Mouse (Mus musculus): Measurements from ENCODE around the gene Mgat4b. TPM values are rescaled to one million over a fixed set of nuclear protein-coding genes. Genes with fewer than 3 reads are reported as not detected.
A peak's percentile ranks its signal among the peaks of the same experiment; 100 is the strongest.

Gene Mgat4b
- polyA plus RNA-seq, 1 experiment: not detected

GRCm38 (mm10) chr11:50217811-50218210 is 7.1 kb downstream of the Mgat4b start:
- WGBS: 65% methylated on average over 4 of the region's 4 CpGs

GRCm38 (mm10) chr11:50219833-50220232 is 9.1 kb downstream of the Mgat4b start:
- no peak overlapping the region for H3K27ac ChIP-seq (ENCODE audit: insufficient read depth, low read depth, low read length)

More at GRCm38 (mm10) chr11:50217811-50218210, 7.1 kb downstream of the Mgat4b start:
- TF ChIP-seq CTCF (IDR thresholded peaks at IDR 0.05; ENCODE audit: insufficient read depth, low read depth, low read length) (no peak), POLR2A (IDR thresholded peaks at IDR 0.05; ENCODE audit: insufficient read depth, low read depth, low read length) (no peak)
- Histone ChIP-seq H3K4me3 (ENCODE audit: insufficient read depth, low read depth, low read length) (no peak overlapping the region), H3K4me1 (ENCODE audit: control insufficient read depth, insufficient read depth, low read length) (peaks cover 14% of the 10 kb centered on the region), H3K27ac (ENCODE audit: insufficient read depth, low read depth, low read length) (no peak overlapping the region)

GRCm38 (mm10) chr11:50222559-50223276 is 12.0 kb downstream of the Mgat4b start:
- Histone ChIP-seq H3K27ac (ENCODE audit: insufficient read depth, low read depth, low read length) (no peak overlapping the region), H3K4me1 (ENCODE audit: control insufficient read depth, insufficient read depth, low read length) (peaks cover 21% of the 10 kb centered on the region), H3K4me3 (ENCODE audit: insufficient read depth, low read depth, low read length) (no peak overlapping the region)
- 62% methylated on average over 7 of the region's 7 CpGs for WGBS
- TF ChIP-seq CTCF (IDR thresholded peaks at IDR 0.05; ENCODE audit: insufficient read depth, low read depth, low read length): no peak
- TF ChIP-seq POLR2A (IDR thresholded peaks at IDR 0.05; ENCODE audit: insufficient read depth, low read depth, low read length): no peak

More at GRCm38 (mm10) chr11:50219833-50220232, 9.1 kb downstream of the Mgat4b start:
- WGBS: 55% methylated on average over 2 of the region's 2 CpGs
- no peak for TF ChIP-seq POLR2A (IDR thresholded peaks at IDR 0.05; ENCODE audit: insufficient read depth, low read depth, low read length)
- no peak for TF ChIP-seq CTCF (IDR thresholded peaks at IDR 0.05; ENCODE audit: insufficient read depth, low read depth, low read length)
- no peak overlapping the region for H3K4me3 ChIP-seq (ENCODE audit: insufficient read depth, low read depth, low read length)
- H3K4me1 ChIP-seq (ENCODE audit: control insufficient read depth, insufficient read depth, low read length): peaks cover 14% of the 10 kb centered on the region

- TF ChIP-seq POLR2A (IDR thresholded peaks at IDR 0.05; ENCODE audit: insufficient read depth, low read depth, low read length): no peak
- TF ChIP-seq CTCF (IDR thresholded peaks at IDR 0.05; ENCODE audit: insufficient read depth, low read depth, low read length): no peak
- WGBS: 7% methylated on average over 17 of the region's 17 CpGs
- Histone ChIP-seq H3K4me3 (ENCODE audit: insufficient read depth, low read depth, low read length) (peak overlapping the region; percentile 91), H3K27ac (ENCODE audit: insufficient read depth, low read depth, low read length) (no peak overlapping the region), H3K4me1 (ENCODE audit: control insufficient read depth, insufficient read depth, low read length) (peaks cover 30% of the 10 kb centered on the region)
Observed at GRCm38 (mm10) chr11:50223783-50224662, 13.3 kb downstream of the Mgat4b start.

DNA sequence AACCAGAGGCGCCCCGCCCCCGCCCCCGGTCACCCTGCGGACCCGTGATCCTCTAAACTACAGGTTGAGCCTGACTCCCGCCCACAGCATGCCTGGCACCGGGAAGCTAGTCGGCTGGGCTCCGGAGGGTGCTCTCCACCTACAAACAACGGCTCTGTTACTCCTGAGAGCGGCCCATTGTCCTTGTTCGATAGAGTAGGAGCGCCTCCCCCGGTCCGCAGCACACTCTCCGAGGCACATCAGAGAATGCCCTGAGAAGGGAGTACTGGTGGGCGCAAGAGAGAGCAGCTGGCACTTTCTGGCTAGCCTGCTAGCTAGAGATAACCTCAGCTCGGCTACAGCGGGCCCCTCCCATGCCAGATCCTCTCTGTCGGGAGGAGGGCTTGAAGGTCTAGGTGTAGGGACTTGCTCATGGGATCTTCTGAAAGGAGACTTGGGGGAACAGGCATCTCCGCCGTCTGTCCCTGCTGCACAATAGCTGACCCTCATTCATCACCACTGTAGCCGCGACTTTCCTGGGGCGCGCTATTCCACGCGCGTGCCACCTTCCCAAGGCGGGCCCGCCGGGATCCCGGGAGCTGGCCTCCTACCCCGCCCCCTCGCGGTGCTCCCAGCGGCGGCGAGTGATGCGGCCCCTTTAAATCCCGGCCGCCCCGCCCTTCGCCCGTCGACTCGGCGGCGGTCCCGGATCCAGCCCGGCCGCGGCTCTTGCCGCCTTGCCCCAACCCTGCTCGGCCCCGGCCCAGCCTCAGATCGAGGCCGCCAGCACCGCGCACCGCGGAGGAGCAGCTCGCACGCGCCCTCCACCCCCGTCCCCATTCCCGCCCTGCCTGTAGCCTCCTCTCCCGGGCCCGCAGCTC is 14.2 kb downstream of the Mgat4b start:
- WGBS: under 1% methylated on average over 62 of the region's 70 CpGs
- peaks cover 37% of the 10 kb centered on the region for H3K4me1 ChIP-seq (ENCODE audit: control insufficient read depth, insufficient read depth, low read length)
- TF ChIP-seq POLR2A (IDR thresholded peaks at IDR 0.05; ENCODE audit: insufficient read depth, low read depth, low read length): peak; percentile 38; the same call in 1 of the 2 replicates
- TF ChIP-seq CTCF (IDR thresholded peaks at IDR 0.05; ENCODE audit: insufficient read depth, low read depth, low read length): no peak; the same call in 1 of the 2 replicates

GRCm38 (mm10) chr11:50225611-50226378 is 15.1 kb downstream of the Mgat4b start:
- peaks cover 37% of the 10 kb centered on the region for H3K4me1 ChIP-seq (ENCODE audit: control insufficient read depth, insufficient read depth, low read length)
- TF ChIP-seq CTCF (IDR thresholded peaks at IDR 0.05; ENCODE audit: insufficient read depth, low read depth, low read length) (no peak), POLR2A (IDR thresholded peaks at IDR 0.05; ENCODE audit: insufficient read depth, low read depth, low read length) (no peak)
- WGBS: 2% methylated on average over 34 of the region's 34 CpGs
- peak overlapping the region; percentile 91 for H3K4me3 ChIP-seq (ENCODE audit: insufficient read depth, low read depth, low read length)
- no peak overlapping the region for H3K27ac ChIP-seq (ENCODE audit: insufficient read depth, low read depth, low read length)

More for the DNA sequence above, 14.2 kb downstream of the Mgat4b start:
- H3K4me3 ChIP-seq (ENCODE audit: insufficient read depth, low read depth, low read length): peak overlapping the region; percentile 91
- H3K27ac ChIP-seq (ENCODE audit: insufficient read depth, low read depth, low read length): peak overlapping the region; percentile 15; the same call in 1 of the 2 replicates

GRCm38 (mm10) chr11:50226406-50226805 is 15.7 kb downstream of the Mgat4b start:
- H3K27ac ChIP-seq (ENCODE audit: insufficient read depth, low read depth, low read length): no peak overlapping the region
- H3K4me1 ChIP-seq (ENCODE audit: control insufficient read depth, insufficient read depth, low read length): peaks cover 40% of the 10 kb centered on the region
- TF ChIP-seq POLR2A (IDR thresholded peaks at IDR 0.05; ENCODE audit: insufficient read depth, low read depth, low read length) (no peak), CTCF (IDR thresholded peaks at IDR 0.05; ENCODE audit: insufficient read depth, low read depth, low read length) (no peak)
- WGBS: 46% methylated on average over 2 of the region's 2 CpGs
- peak overlapping the region; percentile 91 for H3K4me3 ChIP-seq (ENCODE audit: insufficient read depth, low read depth, low read length)

GRCm38 (mm10) chr11:50227226-50227625 is 16.5 kb downstream of the Mgat4b start:
- Histone ChIP-seq H3K4me3 (ENCODE audit: insufficient read depth, low read depth, low read length) (no peak overlapping the region), H3K27ac (ENCODE audit: insufficient read depth, low read depth, low read length) (no peak overlapping the region), H3K4me1 (ENCODE audit: control insufficient read depth, insufficient read depth, low read length) (peaks cover 40% of the 10 kb centered on the region)
- TF ChIP-seq CTCF (IDR thresholded peaks at IDR 0.05; ENCODE audit: insufficient read depth, low read depth, low read length) (no peak), POLR2A (IDR thresholded peaks at IDR 0.05; ENCODE audit: insufficient read depth, low read depth, low read length) (no peak)
- WGBS: 75% methylated on average over 3 of the region's 3 CpGs

Data from olfactory bulb, adult 2 months (tissue).